Mouse (Mus musculus) right cerebral cortex, postnatal 14 days (tissue): Measurements from ENCODE around the gene Pcbd1.

ENCODE experiments used
- DNase-seq: peaks from one replicate; pipeline ENCODE4 v3.0.0; 2022

The Pcbd1 gene

GRCm38 (mm10) chr10:61089170-61090142 is at the start of gene Pcbd1:
TSS of gene Pcbd1 (plus strand) at chr10:61089331.
- peak; percentile 17 for DNase-seq

GRCm38 (mm10) chr10:61039657-61040056 is 49.5 kb upstream of the Pcbd1 start:
- no peak for DNase-seq

GRCm38 (mm10) chr10:61045081-61045480 is 44.0 kb upstream of the Pcbd1 start:
- no peak for DNase-seq

- DNase-seq, result peak; percentile 77
Observed at GRCm38 (mm10) chr10:61051993-61052613, 37.0 kb upstream of the Pcbd1 start.

GRCm38 (mm10) chr10:61056661-61057060 is 32.5 kb upstream of the Pcbd1 start:
- DNase-seq, result no peak

GRCm38 (mm10) chr10:61059101-61059500 is 30.0 kb upstream of the Pcbd1 start:
- DNase-seq, result no peak

- peak; percentile 22 for DNase-seq
Observed at GRCm38 (mm10) chr10:61059543-61060110, 29.5 kb upstream of the Pcbd1 start.

GRCm38 (mm10) chr10:61063271-61063864 is 25.8 kb upstream of the Pcbd1 start:
- no peak for DNase-seq

- no peak for DNase-seq
Observed at GRCm38 (mm10) chr10:61064635-61065034, 24.5 kb upstream of the Pcbd1 start.

GRCm38 (mm10) chr10:61065287-61066005 is 23.7 kb upstream of the Pcbd1 start:
- DNase-seq, result no peak

- peak; percentile 43 for DNase-seq
Observed at GRCm38 (mm10) chr10:61068436-61069192, 20.5 kb upstream of the Pcbd1 start.

- DNase-seq, result no peak
Observed at GRCm38 (mm10) chr10:61069248-61069647, 19.9 kb upstream of the Pcbd1 start.

GRCm38 (mm10) chr10:61072324-61072723 is 16.8 kb upstream of the Pcbd1 start:
- peak; percentile 63 for DNase-seq

GRCm38 (mm10) chr10:61074643-61075042 is 14.5 kb upstream of the Pcbd1 start:
- no peak for DNase-seq

GRCm38 (mm10) chr10:61075607-61076006 is 13.5 kb upstream of the Pcbd1 start:
- no peak for DNase-seq

- peak; percentile 22 for DNase-seq
Observed at GRCm38 (mm10) chr10:61080227-61080930, 8.8 kb upstream of the Pcbd1 start.

GRCm38 (mm10) chr10:61080931-61081255 is 8.2 kb upstream of the Pcbd1 start:
- DNase-seq, result no peak

- DNase-seq, result no peak
Observed at GRCm38 (mm10) chr10:61085364-61085763, 3.8 kb upstream of the Pcbd1 start.

- DNase-seq, result no peak
Observed at GRCm38 (mm10) chr10:61086502-61086901, 2.6 kb upstream of the Pcbd1 start.

GRCm38 (mm10) chr10:61088468-61088867 is 663 bp upstream of the Pcbd1 start:
- DNase-seq, result no peak

GRCm38 (mm10) chr10:61091866-61092265 is 2.7 kb downstream of the Pcbd1 start:
- DNase-seq, result no peak
